In genomic region chr15:99242045-99242444, GRCm38 (mm10) we compare ENCODE assay signal across 29 mouse cellular contexts. TPM values are rescaled to one million over a fixed set of nuclear protein-coding genes. Genes with fewer than 3 reads are reported as not detected.
DNase-seq lines count a peak whose midpoint lies in the region; ATAC-seq and TF ChIP-seq lines count a peak whose summit lies in the region.
"Had no signal": no experiment of that assay in that cellular context is flagged by ENCODE, and none has a peak within 500 bp of the region (broad histone marks: within the 10 kb centered on the region; RNA-seq: fewer than 3 reads in every experiment).

No protein-coding gene starts in this region.

- intact Hi-C loops in heart, postnatal 36 days (cut with DNase I): no loop called here

- no peak for TF ChIP-seq EP300 in stomach, postnatal 0 days (optimal IDR thresholded peaks at IDR 0.05)

- peak; percentile 43; the same call in 1 of the 2 replicates for ATAC-seq in kidney, embryonic 16.5 days (ENCODE audit: low FRiP score, low TSS enrichment)
- 0 out of 2 replicates have a peak, but pooled peaks have one; percentile 19 for ATAC-seq in neural tube, embryonic 13.5 days (ENCODE audit: low read depth)
- ATAC-seq in stomach, postnatal 0 days (ENCODE audit: low FRiP score, low TSS enrichment): 0 out of 2 replicates have a peak, but pooled peaks have one; percentile 14
- ATAC-seq: CD4-positive, CD25-positive, alpha-beta regulatory T cell, adult 4 months; forebrain, embryonic 15.5 days; liver, postnatal 0 days had no signal

- no peak overlapping the region for H3K4me2 ChIP-seq in kidney, embryonic 16.5 days (replicated peaks; ENCODE audit: low read depth, low read length)
- no peak overlapping the region for H3K4me2 ChIP-seq in neural tube, embryonic 13.5 days
- H3K4me2 ChIP-seq in stomach, postnatal 0 days (replicated peaks; ENCODE audit: low read depth): no peak overlapping the region
- H3K4me2 ChIP-seq: embryonic facial prominence, embryonic 12.5 days; forebrain, embryonic 15.5 days; liver, embryonic 12.5 days; midbrain, embryonic 11.5 days had no signal

- no peak overlapping the region for H3K4me3 ChIP-seq in heart, embryonic 10.5 days
- no peak overlapping the region for H3K4me3 ChIP-seq in kidney, embryonic 16.5 days (ENCODE audit: low read length)
- no peak overlapping the region for H3K4me3 ChIP-seq in neural tube, embryonic 13.5 days
- H3K4me3 ChIP-seq in stomach, postnatal 0 days (ENCODE audit: low read depth, low read length): no peak overlapping the region
- H3K4me3 ChIP-seq: embryonic facial prominence, embryonic 12.5 days; forebrain, embryonic 10.5 days; forebrain, embryonic 15.5 days; gastrocnemius, adult 2 months; heart, adult 2 months; liver, embryonic 12.5 days had no signal

- H3K4me1 ChIP-seq in heart, embryonic 10.5 days: peaks cover 24% of the 10 kb centered on the region
- no peaks in the 10 kb centered on the region for H3K4me1 ChIP-seq in kidney, embryonic 16.5 days (ENCODE audit: insufficient read depth, low read length)
- H3K4me1 ChIP-seq in neural tube, embryonic 13.5 days (replicated peaks): no peaks in the 10 kb centered on the region
- no peaks in the 10 kb centered on the region for H3K4me1 ChIP-seq in stomach, postnatal 0 days (replicated peaks; ENCODE audit: control insufficient read depth, insufficient read depth)
- H3K4me1 ChIP-seq: forebrain, embryonic 15.5 days; liver, embryonic 12.5 days had no signal

- no peak overlapping the region for H3K9ac ChIP-seq in kidney, embryonic 16.5 days (replicated peaks; ENCODE audit: low read length)
- no peak overlapping the region for H3K9ac ChIP-seq in neural tube, embryonic 13.5 days
- no peak overlapping the region for H3K9ac ChIP-seq in stomach, postnatal 0 days (ENCODE audit: low read length)
- H3K9ac ChIP-seq: embryonic facial prominence, embryonic 12.5 days; forebrain, embryonic 15.5 days; liver, embryonic 12.5 days; liver, postnatal 0 days had no signal

- no peaks in the 10 kb centered on the region for H3K9me3 ChIP-seq in heart, embryonic 10.5 days
- no peaks in the 10 kb centered on the region for H3K9me3 ChIP-seq in kidney, embryonic 16.5 days (ENCODE audit: low read length)
- H3K9me3 ChIP-seq in neural tube, embryonic 13.5 days: no peaks in the 10 kb centered on the region
- no peaks in the 10 kb centered on the region for H3K9me3 ChIP-seq in stomach, postnatal 0 days (ENCODE audit: control insufficient read depth, low read length)
- H3K9me3 ChIP-seq: embryonic facial prominence, embryonic 12.5 days; forebrain, embryonic 10.5 days; forebrain, embryonic 15.5 days; liver, embryonic 12.5 days had no signal

- H3K27ac ChIP-seq in heart, embryonic 10.5 days: 0 out of 2 replicates have a peak overlapping the region, but pooled peaks have one; percentile 42
- no peak overlapping the region for H3K27ac ChIP-seq in kidney, embryonic 16.5 days (ENCODE audit: low read length)
- no peak overlapping the region for H3K27ac ChIP-seq in neural tube, embryonic 13.5 days (replicated peaks)
- H3K27ac ChIP-seq in stomach, postnatal 0 days (replicated peaks): no peak overlapping the region
- H3K27ac ChIP-seq: embryonic facial prominence, embryonic 12.5 days; forebrain, embryonic 10.5 days; forebrain, embryonic 15.5 days; gastrocnemius, adult 2 months; heart, adult 2 months; liver, embryonic 12.5 days had no signal

- H3K27me3 ChIP-seq in heart, embryonic 10.5 days (ENCODE audit: insufficient read depth, poor library complexity, severe bottlenecking): no peaks in the 10 kb centered on the region
- H3K27me3 ChIP-seq in kidney, embryonic 16.5 days (ENCODE audit: insufficient read depth, low read length): no peaks in the 10 kb centered on the region
- H3K27me3 ChIP-seq in neural tube, embryonic 13.5 days: no peaks in the 10 kb centered on the region
- H3K27me3 ChIP-seq in stomach, postnatal 0 days (ENCODE audit: control insufficient read depth, insufficient read depth, low read length): no peaks in the 10 kb centered on the region
- H3K27me3 ChIP-seq: embryonic facial prominence, embryonic 12.5 days; forebrain, embryonic 15.5 days; liver, embryonic 12.5 days had no signal

- no peak for DNase-seq in heart, embryonic 10.5 days (ENCODE audit: low spot score)
- no peak for DNase-seq in heart, postnatal 36 days
- DNase-seq in kidney, postnatal 4 days: no peak
- DNase-seq in neural tube, embryonic 10.5 days (ENCODE audit: extremely low spot score, low spot score): no peak
- DNase-seq in stomach, postnatal 0 days (ENCODE audit: low spot score): no peak
- no peak for DNase-seq in spleen, adult 12 weeks (ENCODE audit: low spot score)
- DNase-seq: adrenal gland, adult 2 months; cerebellum, adult 2 months; cerebellum, postnatal 14 days; gastrocnemius, adult 2 months; gastrocnemius, postnatal 36 days; heart, adult 2 months; heart, postnatal 14 days; kidney, adult 2 months; kidney, postnatal 25 days; layer of hippocampus, postnatal 36 days; liver, postnatal 0 days; lung, postnatal 36 days; right cerebral cortex, postnatal 4 days had no signal

- 91% methylated on average over 10 of the region's 10 CpGs for WGBS in heart, embryonic 10.5 days
- WGBS in kidney, embryonic 16.5 days: 89% methylated on average over 10 of the region's 10 CpGs
- 94% methylated on average over 10 of the region's 10 CpGs for WGBS in neural tube, embryonic 13.5 days
- 91% methylated on average over 9 of the region's 10 CpGs for WGBS in stomach, postnatal 0 days

- no peak for TF ChIP-seq CTCF in stomach, postnatal 0 days (IDR thresholded peaks at IDR 0.05; ENCODE audit: low read depth)

- H3K36me3 ChIP-seq in heart, embryonic 10.5 days: peaks cover 69% of the 10 kb centered on the region
- peaks cover 48% of the 10 kb centered on the region for H3K36me3 ChIP-seq in kidney, embryonic 16.5 days (ENCODE audit: insufficient read depth, low read length)
- H3K36me3 ChIP-seq in neural tube, embryonic 13.5 days: peaks cover 66% of the 10 kb centered on the region
- peaks cover 21% of the 10 kb centered on the region; the same call in 1 of the 2 replicates for H3K36me3 ChIP-seq in stomach, postnatal 0 days (ENCODE audit: control insufficient read depth, insufficient read depth, low read length)

RNA-seq across cellular contexts. Expression of gene Mcrs1, which starts 9.7 kb away (rescaled TPM):
- 174 and 196 TPM in 2 replicates for polyA plus RNA-seq in heart, embryonic 10.5 days (2016; fragmentation: Nextera tagmentation; extraction: Ambion mirVana)
- 10 to 100 TPM; 46.6 to 49.5 TPM for total RNA-seq in heart, postnatal 36 days (2021)
- polyA plus RNA-seq in kidney, embryonic 16.5 days (2015; fragmentation: Nextera tagmentation; extraction: Ambion mirVana): 177 and 181 TPM in 2 replicates
- 168 and 181 TPM in 2 replicates for polyA plus RNA-seq in neural tube, embryonic 13.5 days (2015; fragmentation: Nextera tagmentation; extraction: Ambion mirVana)
- 64.2 and 66.4 TPM in 2 replicates for polyA plus RNA-seq in stomach, postnatal 0 days (2015; fragmentation: Nextera tagmentation; extraction: Ambion mirVana)

RNA-seq across cellular contexts. Expression of gene Kcnh3, which starts 17.4 kb away (rescaled TPM):
- 0.27 and 0.28 TPM in 2 replicates for polyA plus RNA-seq in heart, embryonic 10.5 days (2016; fragmentation: Nextera tagmentation; extraction: Ambion mirVana)
- total RNA-seq in heart, postnatal 36 days (2021): under 1 TPM; 0.08 to 0.19 TPM
- polyA plus RNA-seq in kidney, embryonic 16.5 days (2015; fragmentation: Nextera tagmentation; extraction: Ambion mirVana): 0.56 and 0.77 TPM in 2 replicates
- polyA plus RNA-seq in neural tube, embryonic 13.5 days (2015; fragmentation: Nextera tagmentation; extraction: Ambion mirVana): 0.74 and 0.84 TPM in 2 replicates
- 0.29 and 0.30 TPM in 2 replicates for polyA plus RNA-seq in stomach, postnatal 0 days (2015; fragmentation: Nextera tagmentation; extraction: Ambion mirVana)
- total RNA-seq: gastrocnemius, adult 2 months; megakaryocyte, adult 5-6 weeks had no signal
- polyA plus RNA-seq: forebrain, embryonic 10.5 days; liver, embryonic 12.5 days had no signal

RNA-seq across cellular contexts. Expression of gene Prpf40b, which starts 52.8 kb away (rescaled TPM):
- 40.0 and 54.7 TPM in 2 replicates for polyA plus RNA-seq in heart, embryonic 10.5 days (2016; fragmentation: Nextera tagmentation; extraction: Ambion mirVana)
- 10 to 100 TPM; 20.4 to 24.3 TPM for total RNA-seq in heart, postnatal 36 days (2021)
- 62.2 and 67.5 TPM in 2 replicates for polyA plus RNA-seq in kidney, embryonic 16.5 days (2015; fragmentation: Nextera tagmentation; extraction: Ambion mirVana)
- 90.1 and 101 TPM in 2 replicates for polyA plus RNA-seq in neural tube, embryonic 13.5 days (2015; fragmentation: Nextera tagmentation; extraction: Ambion mirVana)
- polyA plus RNA-seq in stomach, postnatal 0 days (2015; fragmentation: Nextera tagmentation; extraction: Ambion mirVana): 16.1 and 18.3 TPM in 2 replicates

RNA-seq across cellular contexts. Expression of gene Fam186b, which starts 53.6 kb away (rescaled TPM):
- 0.19 and 0.37 TPM in 2 replicates for polyA plus RNA-seq in heart, embryonic 10.5 days (2016; fragmentation: Nextera tagmentation; extraction: Ambion mirVana)
- not detected for total RNA-seq in heart, postnatal 36 days (2021)
- polyA plus RNA-seq in kidney, embryonic 16.5 days (2015; fragmentation: Nextera tagmentation; extraction: Ambion mirVana): 0.21 and 0.30 TPM in 2 replicates
- polyA plus RNA-seq in neural tube, embryonic 13.5 days (2015; fragmentation: Nextera tagmentation; extraction: Ambion mirVana): 0.52 and 0.54 TPM in 2 replicates
- 0.28 TPM in 1 of 2 replicates, not detected in the other for polyA plus RNA-seq in stomach, postnatal 0 days (2015; fragmentation: Nextera tagmentation; extraction: Ambion mirVana)
- total RNA-seq: gastrocnemius, adult 2 months; gastrocnemius, postnatal 36 days; heart, adult 2 months; heart, postnatal 14 days; megakaryocyte, adult 5-6 weeks had no signal
- polyA plus RNA-seq: heart, adult 2 months; heart, embryonic 14.5 days; liver, postnatal 0 days had no signal
